Mouse (Mus musculus): ENCODE data around the gene Casp6. TPM values are rescaled to one million over a fixed set of nuclear protein-coding genes. Genes with fewer than 3 reads are reported as not detected.

Gene Casp6
- polyA plus RNA-seq, 1 experiment from 2014 or later, result 132 TPM

DNA sequence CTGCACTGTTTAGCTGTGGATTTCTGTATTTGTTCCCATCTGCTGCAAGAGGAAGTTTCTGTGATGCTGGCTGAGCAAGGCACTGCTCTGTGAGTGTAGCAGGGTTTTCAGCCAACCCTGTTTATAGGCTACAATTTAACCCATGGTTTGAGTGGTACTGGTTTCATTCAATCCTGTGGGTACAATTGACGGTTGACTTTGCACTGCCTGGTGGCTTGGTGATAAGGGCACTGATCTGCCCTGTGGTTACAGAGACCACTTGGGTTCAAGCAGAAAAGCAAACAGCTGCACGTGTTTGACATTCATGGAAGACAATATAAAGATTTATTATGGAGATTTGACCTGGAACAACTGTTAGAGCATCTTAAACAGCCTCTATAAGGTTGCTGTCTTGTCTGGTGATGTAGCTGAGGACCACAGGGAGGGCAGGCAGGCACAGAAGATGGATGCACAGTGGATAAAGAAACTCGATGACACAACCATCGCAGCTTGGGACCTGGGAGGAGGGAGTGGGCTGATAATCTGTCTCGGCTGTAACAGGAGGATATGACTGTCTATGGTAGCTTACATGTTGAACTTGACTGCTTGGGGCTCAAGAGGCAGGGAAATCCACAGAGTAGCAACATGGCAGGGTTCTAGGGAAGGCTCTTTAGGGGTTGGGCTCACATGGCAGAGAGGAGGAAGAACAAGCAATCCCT, 45.1 kb downstream of the Casp6 start:
- Histone ChIP-seq H3K9ac (ENCODE audit: low read depth, low read length) (no peak overlapping the region), H3K9me3 (ENCODE audit: control insufficient read depth) (no peaks in the 10 kb centered on the region), H3K4me1 (replicated peaks; ENCODE audit: control insufficient read depth, insufficient read depth, low read length) (no peaks in the 10 kb centered on the region), H3K27ac (ENCODE audit: low read depth, low read length) (no peak overlapping the region), H3K27me3 (replicated peaks; ENCODE audit: control insufficient read depth, insufficient read depth, low read length) (no peaks in the 10 kb centered on the region), H3K36me3 (ENCODE audit: control insufficient read depth, insufficient read depth) (no peaks in the 10 kb centered on the region), H3K4me3 (ENCODE audit: low read depth, low read length) (no peak overlapping the region), H3K4me2 (replicated peaks; ENCODE audit: low read depth) (no peak overlapping the region)
- 47% methylated on average over 5 of the region's 5 CpGs for WGBS
- no peak for TF ChIP-seq CTCF (IDR thresholded peaks at IDR 0.05; ENCODE audit: low read depth)
- ATAC-seq, result no peak

DNA sequence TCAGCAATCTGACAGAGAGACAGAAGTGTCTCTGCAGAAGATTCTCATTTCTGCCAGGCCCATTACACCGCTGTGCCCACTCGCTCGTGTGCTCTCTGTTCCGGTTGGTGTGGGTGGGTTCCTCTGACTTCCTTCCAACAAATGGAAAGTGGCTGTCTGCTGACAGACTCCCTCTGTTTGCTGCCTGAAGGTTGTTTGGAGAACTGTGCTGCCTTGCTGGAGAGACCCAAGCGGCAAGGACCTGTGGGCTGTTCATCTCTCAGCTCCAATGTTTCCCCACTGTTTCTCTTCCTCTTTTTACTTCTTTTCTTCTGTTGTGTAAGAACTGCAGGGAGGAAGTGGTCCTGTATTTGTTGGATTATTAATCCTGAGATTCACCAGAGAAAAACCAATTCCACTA, 47.1 kb downstream of the Casp6 start:
- no peak for TF ChIP-seq CTCF (IDR thresholded peaks at IDR 0.05; ENCODE audit: low read depth)
- no peak overlapping the region for H3K4me2 ChIP-seq (replicated peaks; ENCODE audit: low read depth)
- H3K27ac ChIP-seq (ENCODE audit: low read depth, low read length), result no peak overlapping the region
- no peak overlapping the region for H3K9ac ChIP-seq (ENCODE audit: low read depth, low read length)
- no peaks in the 10 kb centered on the region for H3K9me3 ChIP-seq (ENCODE audit: control insufficient read depth)
- no peak for ATAC-seq
- no peak overlapping the region for H3K4me3 ChIP-seq (ENCODE audit: low read depth, low read length)
- no peaks in the 10 kb centered on the region for H3K4me1 ChIP-seq (replicated peaks; ENCODE audit: control insufficient read depth, insufficient read depth, low read length)
- H3K27me3 ChIP-seq (replicated peaks; ENCODE audit: control insufficient read depth, insufficient read depth, low read length), result no peaks in the 10 kb centered on the region
- no peaks in the 10 kb centered on the region for H3K36me3 ChIP-seq (ENCODE audit: control insufficient read depth, insufficient read depth)
- 86% methylated on average over 5 of the region's 5 CpGs for WGBS

DNA sequence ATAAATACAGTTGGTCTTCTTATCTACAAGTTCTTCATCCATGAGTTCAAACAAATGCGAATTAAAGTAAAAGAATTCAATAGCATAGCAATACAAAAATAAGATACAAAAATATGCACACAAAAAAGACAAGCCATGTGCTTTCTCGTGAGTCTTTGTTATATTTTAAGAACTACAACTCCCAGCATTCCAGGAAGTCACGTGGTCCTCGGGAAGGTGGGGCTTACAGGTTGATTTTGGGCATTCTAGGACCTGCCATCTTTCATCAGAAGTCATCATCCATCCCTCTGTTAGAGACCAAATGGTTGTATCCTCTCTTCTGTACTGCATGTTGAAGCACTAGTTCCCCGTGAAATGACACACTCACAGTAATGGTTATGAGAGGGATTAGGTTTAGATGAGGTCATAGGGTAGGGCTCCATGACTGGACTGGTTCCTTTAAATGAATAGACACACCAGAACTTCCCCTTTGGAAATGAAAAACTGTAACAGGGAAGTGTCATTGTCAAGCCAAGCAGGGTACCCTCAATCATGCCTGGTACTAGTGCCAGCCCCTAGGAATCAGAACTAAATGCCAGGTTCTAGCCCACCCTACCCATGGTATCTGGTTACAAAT, 48.0 kb downstream of the Casp6 start:
- Histone ChIP-seq H3K4me1 (replicated peaks; ENCODE audit: control insufficient read depth, insufficient read depth, low read length) (no peaks in the 10 kb centered on the region), H3K27me3 (replicated peaks; ENCODE audit: control insufficient read depth, insufficient read depth, low read length) (no peaks in the 10 kb centered on the region), H3K36me3 (ENCODE audit: control insufficient read depth, insufficient read depth) (no peaks in the 10 kb centered on the region), H3K4me2 (replicated peaks; ENCODE audit: low read depth) (no peak overlapping the region), H3K9ac (ENCODE audit: low read depth, low read length) (no peak overlapping the region), H3K9me3 (ENCODE audit: control insufficient read depth) (no peaks in the 10 kb centered on the region), H3K4me3 (ENCODE audit: low read depth, low read length) (no peak overlapping the region), H3K27ac (ENCODE audit: low read depth, low read length) (no peak overlapping the region)
- no peak for ATAC-seq
- 85% methylated on average over 5 of the region's 5 CpGs for WGBS
- no peak for TF ChIP-seq CTCF (IDR thresholded peaks at IDR 0.05; ENCODE audit: low read depth)

DNA sequence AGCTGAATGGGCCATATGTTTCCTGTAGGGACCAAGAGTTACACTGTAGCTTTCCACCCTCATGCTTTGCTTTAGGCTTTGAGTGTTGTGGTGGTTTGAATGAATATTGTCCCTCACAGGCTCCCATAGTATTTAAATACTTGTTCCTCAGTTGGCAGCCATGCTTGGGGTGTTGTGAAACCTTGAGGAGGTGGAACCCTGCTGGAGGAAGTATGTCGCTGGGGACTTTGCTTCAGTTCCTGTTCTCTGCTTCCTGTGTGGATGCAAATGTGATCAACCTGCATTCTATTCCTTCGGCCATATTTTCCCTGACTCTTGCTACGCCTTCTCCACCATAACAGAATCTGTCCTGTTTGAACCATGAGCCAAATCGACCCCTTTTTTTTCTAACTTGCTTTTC, 52.1 kb downstream of the Casp6 start:
- H3K9ac ChIP-seq (ENCODE audit: low read depth, low read length), result no peak overlapping the region
- H3K4me2 ChIP-seq (replicated peaks; ENCODE audit: low read depth), result no peak overlapping the region
- no peak overlapping the region for H3K27ac ChIP-seq (ENCODE audit: low read depth, low read length)
- no peak for ATAC-seq
- no peaks in the 10 kb centered on the region for H3K9me3 ChIP-seq (ENCODE audit: control insufficient read depth)
- no peaks in the 10 kb centered on the region for H3K4me1 ChIP-seq (replicated peaks; ENCODE audit: control insufficient read depth, insufficient read depth, low read length)
- no peak overlapping the region for H3K4me3 ChIP-seq (ENCODE audit: low read depth, low read length)
- H3K27me3 ChIP-seq (replicated peaks; ENCODE audit: control insufficient read depth, insufficient read depth, low read length), result no peaks in the 10 kb centered on the region
- TF ChIP-seq CTCF (IDR thresholded peaks at IDR 0.05; ENCODE audit: low read depth), result no peak
- WGBS, result 84% methylated on average over 4 of the region's 4 CpGs
- H3K36me3 ChIP-seq (ENCODE audit: control insufficient read depth, insufficient read depth), result no peaks in the 10 kb centered on the region

DNA sequence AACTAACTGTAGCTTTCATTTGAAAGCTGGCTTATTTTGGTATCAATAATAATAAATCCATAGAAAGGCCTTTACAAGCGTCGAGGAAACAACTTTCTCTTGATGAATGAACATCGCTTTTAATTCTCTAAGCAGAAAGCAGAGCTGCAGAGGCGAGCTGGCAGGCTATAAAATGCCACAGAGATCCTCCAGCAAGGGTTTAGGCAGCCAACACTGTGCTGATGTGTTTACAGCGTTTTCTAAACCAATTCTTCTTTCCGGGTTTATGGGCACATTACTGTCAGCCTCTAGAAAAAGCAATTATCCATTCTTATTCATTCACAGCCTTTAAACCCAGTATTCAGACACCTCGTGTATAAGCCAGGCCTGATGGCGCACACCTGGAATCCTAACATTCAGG, 61.3 kb downstream of the Casp6 start:
- no peak for ATAC-seq
- WGBS, result 66% methylated on average over 8 of the region's 8 CpGs
- no peaks in the 10 kb centered on the region for H3K9me3 ChIP-seq (ENCODE audit: control insufficient read depth)
- no peak overlapping the region for H3K27ac ChIP-seq (ENCODE audit: low read depth, low read length)
- no peak overlapping the region for H3K9ac ChIP-seq (ENCODE audit: low read depth, low read length)
- no peaks in the 10 kb centered on the region for H3K4me1 ChIP-seq (replicated peaks; ENCODE audit: control insufficient read depth, insufficient read depth, low read length)
- H3K4me2 ChIP-seq (replicated peaks; ENCODE audit: low read depth), result no peak overlapping the region
- TF ChIP-seq CTCF (IDR thresholded peaks at IDR 0.05; ENCODE audit: low read depth), result no peak
- no peaks in the 10 kb centered on the region for H3K27me3 ChIP-seq (replicated peaks; ENCODE audit: control insufficient read depth, insufficient read depth, low read length)
- no peaks in the 10 kb centered on the region for H3K36me3 ChIP-seq (ENCODE audit: control insufficient read depth, insufficient read depth)
- no peak overlapping the region for H3K4me3 ChIP-seq (ENCODE audit: low read depth, low read length)

Other genes starting within 250 kb of the Casp6 start
- 0.84 and 0.85 TPM in 2 replicates for gene Egf, start 146.1 kb upstream of the Casp6 start, polyA plus RNA-seq (2015; fragmentation: Nextera tagmentation; extraction: Ambion mirVana)
- gene Lrit3, start 97.4 kb upstream of the Casp6 start, polyA plus RNA-seq (2015; fragmentation: Nextera tagmentation; extraction: Ambion mirVana), result 0.05 TPM in 1 of 2 replicates, not detected in the other
- 0.12 TPM in 1 of 2 replicates, not detected in the other for gene Rrh, start 78.8 kb upstream of the Casp6 start, polyA plus RNA-seq (2015; fragmentation: Nextera tagmentation; extraction: Ambion mirVana)
- gene Gar1, start 70.0 kb upstream of the Casp6 start, polyA plus RNA-seq (2015; fragmentation: Nextera tagmentation; extraction: Ambion mirVana), result 29.6 and 31.1 TPM in 2 replicates
- 54.6 and 55.6 TPM in 2 replicates for gene Cfi, start 65.5 kb upstream of the Casp6 start, polyA plus RNA-seq (2015; fragmentation: Nextera tagmentation; extraction: Ambion mirVana)
- 29.1 TPM in 2 replicates for gene Pla2g12a, start 22.8 kb upstream of the Casp6 start, polyA plus RNA-seq (2015; fragmentation: Nextera tagmentation; extraction: Ambion mirVana)
- gene Mcub, start 68.8 kb downstream of the Casp6 start, polyA plus RNA-seq (2015; fragmentation: Nextera tagmentation; extraction: Ambion mirVana), result 4.1 and 4.7 TPM in 2 replicates
- gene Sec24b, start 160.1 kb downstream of the Casp6 start, polyA plus RNA-seq (2015; fragmentation: Nextera tagmentation; extraction: Ambion mirVana), result 13.1 and 13.4 TPM in 2 replicates
- 0.59 and 0.67 TPM in 2 replicates for gene Col25a1, start 230.1 kb downstream of the Casp6 start, polyA plus RNA-seq (2015; fragmentation: Nextera tagmentation; extraction: Ambion mirVana)

Data from intestine, postnatal 0 days (tissue).